Mouse (Mus musculus) forebrain, embryonic 15.5 days (tissue): ENCODE data around the gene Ildr1. TPM values are rescaled to one million over a fixed set of nuclear protein-coding genes. Genes with fewer than 3 reads are reported as not detected.

ENCODE experiments used
- polyA plus RNA-seq: library from polyadenylated mRNA; unstranded; fragments of >200 nt; fragmentation: Nextera tagmentation; extraction: Ambion mirVana; gene quantifications from 2 replicates; pipeline ENCODE4 v1.2.1, GENCODE M21; 2015

Ildr1 gene
- polyA plus RNA-seq, 1 experiment from 2014 or later = 0.17 TPM

Other genes starting within 250 kb of the Ildr1 start
- 0.54 TPM in 1 of 2 replicates, not detected in the other for gene Stfa3, start 238.6 kb upstream of the Ildr1 start, polyA plus RNA-seq
- gene Casr, start 131.8 kb upstream of the Ildr1 start, polyA plus RNA-seq = 0.04 and 0.08 TPM in 2 replicates
- gene Cd86, start 27.9 kb upstream of the Ildr1 start, polyA plus RNA-seq = 1.1 and 1.6 TPM in 2 replicates
- 13.2 and 13.9 TPM in 2 replicates for gene Slc15a2, start 91.0 kb downstream of the Ildr1 start, polyA plus RNA-seq
- 55.8 and 59.1 TPM in 2 replicates for gene Iqcb1, start 134.4 kb downstream of the Ildr1 start, polyA plus RNA-seq
- gene Eaf2, start 181.0 kb downstream of the Ildr1 start, polyA plus RNA-seq = 0.84 and 0.91 TPM in 2 replicates
- gene Golgb1, start 181.2 kb downstream of the Ildr1 start, polyA plus RNA-seq = 91.9 and 92.1 TPM in 2 replicates
- gene Hcls1, start 241.0 kb downstream of the Ildr1 start, polyA plus RNA-seq = 2.1 and 2.3 TPM in 2 replicates